ENCODE assay signal across 24 mouse cellular contexts in genomic region chr2:172577196-172577766, GRCm38 (mm10). TPM values are rescaled to one million over a fixed set of nuclear protein-coding genes. Genes with fewer than 3 reads are reported as not detected.
"Had no signal": no experiment of that assay in that cellular context is flagged by ENCODE, and none has a peak within 500 bp of the region (broad histone marks: within the 10 kb centered on the region; RNA-seq: fewer than 3 reads in every experiment).

No protein-coding gene starts in this region.

- H3K9ac ChIP-seq: liver, embryonic 13.5 days; midbrain, embryonic 13.5 days; neural tube, embryonic 13.5 days; stomach, embryonic 15.5 days had no signal

- ATAC-seq: midbrain, embryonic 13.5 days; midbrain, embryonic 16.5 days had no signal

- H3K4me2 ChIP-seq: liver, embryonic 13.5 days; midbrain, embryonic 13.5 days; neural tube, embryonic 13.5 days; stomach, embryonic 15.5 days had no signal

- H3K4me3 ChIP-seq: layer of hippocampus, adult 2 months; liver, embryonic 13.5 days; midbrain, embryonic 13.5 days; myocyte; neural tube, embryonic 13.5 days; stomach, embryonic 15.5 days had no signal

- H3K9me3 ChIP-seq: liver, embryonic 13.5 days; midbrain, embryonic 13.5 days; neural tube, embryonic 13.5 days; stomach, embryonic 15.5 days had no signal

- H3K36me3 ChIP-seq: liver, embryonic 13.5 days; midbrain, embryonic 13.5 days; neural tube, embryonic 13.5 days; stomach, embryonic 15.5 days had no signal

- H3K27me3 ChIP-seq: liver, embryonic 13.5 days; stomach, embryonic 15.5 days had no signal

- H3K27ac ChIP-seq: kidney, postnatal 0 days; layer of hippocampus, adult 2 months; liver, embryonic 13.5 days; midbrain, embryonic 13.5 days; neural tube, embryonic 13.5 days; stomach, embryonic 15.5 days had no signal

- DNase-seq: kidney, postnatal 25 days; layer of hippocampus, adult 9-11 months; liver, embryonic 13.5 days; lung, adult 2 months; lung, postnatal 14 days; lung, postnatal 4 days; retina, postnatal 1 day; right cerebral cortex, postnatal 25 days; spleen, adult 18-20 months; thymus, postnatal 36 days had no signal

- H3K4me1 ChIP-seq: liver, embryonic 13.5 days; stomach, embryonic 15.5 days had no signal

RNA-seq across cellular contexts. Expression of gene Tfap2c, which starts 27.9 kb away (rescaled TPM):
- total RNA-seq: liver, adult 2 months; megakaryocyte progenitor cell, adult 5-6 weeks; megakaryocyte-erythroid progenitor cell, adult 5-6 weeks; monocyte, adult 5-6 weeks; neutrophil, adult 5-6 weeks had no signal
- polyA plus RNA-seq: large intestine, adult 2 months; liver, adult 2 months; liver, embryonic 13.5 days; liver, embryonic 16.5 days; myocyte had no signal
